Mouse (Mus musculus): ENCODE data around the gene March4. TPM values are rescaled to one million over a fixed set of nuclear protein-coding genes. Genes with fewer than 3 reads are reported as not detected.

The March4 gene
- polyA plus RNA-seq, 1 experiment = 0.06 TPM

DNA sequence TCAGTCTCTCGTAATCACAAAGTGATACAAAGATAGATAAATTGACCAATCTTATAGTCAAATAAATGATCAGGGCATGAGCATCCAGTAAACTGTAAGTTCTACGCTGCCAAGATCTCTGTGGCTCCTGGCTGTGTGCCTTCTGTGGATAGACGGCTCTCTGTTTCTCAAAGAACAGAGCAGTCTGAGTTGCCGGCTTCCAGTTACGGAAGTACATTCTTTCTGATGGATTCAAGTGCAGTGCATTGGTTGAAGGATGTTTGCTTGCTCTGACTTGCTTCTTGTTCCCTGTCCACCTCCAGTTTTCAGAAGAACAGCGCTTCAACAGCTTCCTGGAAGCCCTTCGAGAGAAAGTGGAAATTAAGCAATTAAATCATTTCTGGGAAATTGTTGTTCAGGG is 153.7 kb downstream of the March4 start:
- H3K27me3 ChIP-seq (ENCODE audit: control insufficient read depth, insufficient read depth, low read length) = no peaks in the 10 kb centered on the region
- TF ChIP-seq POLR2A (IDR thresholded peaks at IDR 0.05; ENCODE audit: low read depth, low read length) = no peak
- TF ChIP-seq CTCF (IDR thresholded peaks at IDR 0.05; ENCODE audit: extremely low read depth, insufficient read depth, insufficient read length, insufficient replicate concordance) = no peak
- DNase-seq (ENCODE audit: low read depth in 1 of 2, low spot score in 2 of 2) = no peak
- H3K4me3 ChIP-seq (ENCODE audit: extremely low read depth, insufficient read depth, insufficient read length) = no peak overlapping the region
- 91% methylated on average over 7 of the region's 7 CpGs for WGBS
- H3K27ac ChIP-seq (ENCODE audit: insufficient read depth, low read length) = no peak overlapping the region
- H3K36me3 ChIP-seq (ENCODE audit: control insufficient read depth, insufficient read depth, low read length) = peaks cover 3% of the 10 kb centered on the region
- H3K4me1 ChIP-seq (ENCODE audit: control insufficient read depth, insufficient read depth, insufficient read length) = no peaks in the 10 kb centered on the region

DNA sequence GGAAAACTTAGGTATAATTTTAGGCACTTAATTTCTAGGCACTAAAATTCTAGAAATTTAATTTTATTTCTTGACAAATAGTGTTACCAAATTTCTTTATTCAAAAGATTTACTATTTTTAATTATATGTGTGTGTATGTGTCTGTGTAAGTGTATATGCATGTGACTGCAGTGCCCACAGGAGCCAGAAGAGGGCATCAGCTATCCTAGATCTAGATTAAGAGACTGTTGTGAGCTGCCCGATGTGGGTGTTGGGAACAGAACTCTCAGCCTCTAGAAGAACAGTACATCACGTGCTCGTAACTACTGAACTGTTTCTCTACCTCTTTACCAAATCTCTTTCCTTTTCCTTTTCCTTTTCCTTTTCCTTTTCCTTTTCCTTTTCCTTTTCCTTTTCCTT is 156.2 kb downstream of the March4 start:
- Histone ChIP-seq H3K27me3 (ENCODE audit: control insufficient read depth, insufficient read depth, low read length) (no peaks in the 10 kb centered on the region), H3K27ac (ENCODE audit: insufficient read depth, low read length) (no peak overlapping the region), H3K36me3 (ENCODE audit: control insufficient read depth, insufficient read depth, low read length) (peaks cover 3% of the 10 kb centered on the region), H3K4me3 (ENCODE audit: extremely low read depth, insufficient read depth, insufficient read length) (no peak overlapping the region), H3K4me1 (ENCODE audit: control insufficient read depth, insufficient read depth, insufficient read length) (no peaks in the 10 kb centered on the region)
- no peak for DNase-seq (ENCODE audit: low read depth in 1 of 2, low spot score in 2 of 2)
- TF ChIP-seq CTCF (IDR thresholded peaks at IDR 0.05; ENCODE audit: extremely low read depth, insufficient read depth, insufficient read length, insufficient replicate concordance) (no peak), POLR2A (IDR thresholded peaks at IDR 0.05; ENCODE audit: low read depth, low read length) (no peak)
- 98% methylated on average over 3 of the region's 3 CpGs for WGBS

DNA sequence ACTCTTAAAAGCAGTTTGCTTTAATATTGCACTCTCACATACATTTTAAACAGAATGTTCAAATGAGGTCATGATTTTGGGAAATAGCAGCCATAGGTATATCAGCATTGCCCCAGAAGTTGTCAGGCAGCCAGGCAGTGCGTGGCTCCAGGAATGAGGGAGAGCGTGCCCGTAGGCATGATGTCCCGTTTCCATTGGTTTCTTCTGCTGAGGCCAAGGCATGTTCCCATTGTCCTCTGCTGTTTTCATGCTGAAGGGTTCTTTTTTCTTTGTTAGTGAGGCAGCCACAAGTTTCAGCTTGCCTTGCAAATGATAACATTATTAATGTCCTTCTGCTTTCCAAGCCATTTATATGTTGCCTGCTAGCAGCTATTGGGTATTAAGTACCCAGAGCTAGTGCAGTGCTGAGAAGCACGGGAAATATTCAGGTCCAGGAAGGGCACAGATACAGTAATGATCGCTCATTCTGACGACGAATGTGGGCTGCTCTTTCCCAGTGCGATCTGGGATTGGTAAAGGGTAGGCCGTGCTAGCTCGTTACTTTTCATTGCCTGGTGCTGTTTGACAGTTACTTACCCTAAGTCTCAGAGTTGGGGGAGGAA is 156.9 kb downstream of the March4 start:
- Histone ChIP-seq H3K27ac (ENCODE audit: insufficient read depth, low read length) (no peak overlapping the region), H3K4me3 (ENCODE audit: extremely low read depth, insufficient read depth, insufficient read length) (no peak overlapping the region), H3K4me1 (ENCODE audit: control insufficient read depth, insufficient read depth, insufficient read length) (no peaks in the 10 kb centered on the region), H3K36me3 (ENCODE audit: control insufficient read depth, insufficient read depth, low read length) (peaks cover 1% of the 10 kb centered on the region), H3K27me3 (ENCODE audit: control insufficient read depth, insufficient read depth, low read length) (no peaks in the 10 kb centered on the region)
- no peak for DNase-seq (ENCODE audit: low read depth in 1 of 2, low spot score in 2 of 2)
- TF ChIP-seq POLR2A (IDR thresholded peaks at IDR 0.05; ENCODE audit: low read depth, low read length) = no peak
- TF ChIP-seq CTCF (IDR thresholded peaks at IDR 0.05; ENCODE audit: extremely low read depth, insufficient read depth, insufficient read length, insufficient replicate concordance) = no peak
- 95% methylated on average over 11 of the region's 11 CpGs for WGBS

- DNase-seq (ENCODE audit: low read depth in 1 of 2, low spot score in 2 of 2) = no peak
- Histone ChIP-seq H3K4me3 (ENCODE audit: extremely low read depth, insufficient read depth, insufficient read length) (no peak overlapping the region), H3K4me1 (ENCODE audit: control insufficient read depth, insufficient read depth, insufficient read length) (no peaks in the 10 kb centered on the region), H3K27ac (ENCODE audit: insufficient read depth, low read length) (no peak overlapping the region), H3K27me3 (ENCODE audit: control insufficient read depth, insufficient read depth, low read length) (no peaks in the 10 kb centered on the region), H3K36me3 (ENCODE audit: control insufficient read depth, insufficient read depth, low read length) (peaks cover 1% of the 10 kb centered on the region)
- 87% methylated on average over 4 of the region's 4 CpGs for WGBS
- TF ChIP-seq POLR2A (IDR thresholded peaks at IDR 0.05; ENCODE audit: low read depth, low read length) (no peak), CTCF (IDR thresholded peaks at IDR 0.05; ENCODE audit: extremely low read depth, insufficient read depth, insufficient read length, insufficient replicate concordance) (no peak)
Measured at GRCm38 (mm10) chr1:72378151-72378550, 158.6 kb downstream of the March4 start.

Other genes with a start within 250 kb of the March4 start
- 1.4 and 1.7 TPM in 2 replicates for gene Xrcc5, start 229.5 kb downstream of the March4 start, polyA plus RNA-seq (2012; rRNA removed)
- gene Smarcal1, start 46.3 kb upstream of the March4 start, polyA plus RNA-seq (2012; rRNA removed) = 23.1 and 24.6 TPM in 2 replicates
- gene Ankar, start 163.6 kb upstream of the March4 start, polyA plus RNA-seq (2012; rRNA removed) = not detected in 2 replicates
- 577 and 700 TPM in 2 replicates for gene Rpl37a, start 174.4 kb upstream of the March4 start, polyA plus RNA-seq (2012; rRNA removed)

All from spleen, adult 2 months (tissue).